Mouse (Mus musculus) stomach, embryonic 16.5 days (tissue): ENCODE data around the gene Ldb2. TPM values are rescaled to one million over a fixed set of nuclear protein-coding genes. Genes with fewer than 3 reads are reported as not detected.

ENCODE experiments used
- ATAC-seq: fragments of 200-750 bp; cut with Nextera tagmentation; 2 replicates; pipeline ENCODE4 v1.8.0; 2017; ENCODE audit warnings: moderate number of reproducible peaks, moderate TSS enrichment; ENCODE audit not compliant: insufficient read depth, low FRiP score
- H3K27ac ChIP-seq: fragments of 300-500 bp; sonication (generic); 2 replicates; pipeline ENCODE4 v1.5.1; 2014; ENCODE audit warnings: low read length
- H3K27me3 ChIP-seq: fragments of 300-500 bp; sonication (generic); 2 replicates; pipeline ENCODE4 v1.6.1; 2014; ENCODE audit warnings: low read length, control low read depth, mixed read lengths; ENCODE audit not compliant: control insufficient read depth, insufficient read depth
- H3K36me3 ChIP-seq: fragments of 300-500 bp; sonication (generic); 2 replicates; pipeline ENCODE4 v1.6.1; 2014; ENCODE audit warnings: low read length; ENCODE audit not compliant: control insufficient read depth, insufficient read depth
- H3K4me1 ChIP-seq: fragments of 300-500 bp; sonication (generic); 2 replicates; pipeline ENCODE4 v1.6.1; 2014; ENCODE audit warnings: low read length, control low read depth, mixed read lengths; ENCODE audit not compliant: control insufficient read depth, insufficient read depth
- H3K4me2 ChIP-seq: fragments of 300-500 bp; sonication (generic); 2 replicates; pipeline ENCODE4 v1.6.1; 2014; ENCODE audit warnings: low read depth, low read length, mixed read lengths
- H3K4me3 ChIP-seq: fragments of 300-500 bp; sonication (generic); replicated peaks from 2 replicates; pipeline ENCODE4 v1.5.1; 2014; ENCODE audit warnings: mild to moderate bottlenecking, low read length
- H3K9ac ChIP-seq: fragments of 300-500 bp; sonication (generic); 2 replicates; pipeline ENCODE4 v1.6.1; 2014; ENCODE audit warnings: low read length
- H3K9me3 ChIP-seq: fragments of 300-500 bp; sonication (generic); replicated peaks from 2 replicates; pipeline ENCODE4 v1.6.1; 2016; ENCODE audit warnings: low read length, control low read depth; ENCODE audit not compliant: control insufficient read depth
- WGBS: fragments of 180-500 bp; shearing (Covaris S2); extraction: QIAGEN DNeasy Blood & Tissue Kit; methylation state at CpG from one replicate; pipeline ENCODE4 v1.1.7; 2014; 5-methylcytosine and 5-hydroxymethylcytosine counted together
- polyA plus RNA-seq: library from polyadenylated mRNA; unstranded; fragments of >200 nt; fragmentation: Nextera tagmentation; extraction: Ambion mirVana; gene quantifications from 2 replicates; pipeline ENCODE4 v1.2.1, GENCODE M21; 2015

The Ldb2 gene
- polyA plus RNA-seq, 1 experiment from 2014 or later: 38.5 TPM

- Histone ChIP-seq H3K4me2 (no peak overlapping the region), H3K9ac (no peak overlapping the region), H3K27ac (no peak overlapping the region), H3K4me3 (no peak overlapping the region), H3K4me1 (peaks cover 12% of the 10 kb centered on the region), H3K27me3 (no peaks in the 10 kb centered on the region), H3K36me3 (no peaks in the 10 kb centered on the region), H3K9me3 (no peaks in the 10 kb centered on the region)
- 65% methylated on average over 2 of the region's 2 CpGs for WGBS
- ATAC-seq: no peak
Measured at GRCm38 (mm10) chr5:44709276-44709675, 90.2 kb downstream of the Ldb2 start.

GRCm38 (mm10) chr5:44707946-44708345 is 91.5 kb downstream of the Ldb2 start:
- H3K27ac ChIP-seq: peak overlapping the region; percentile 21; the same call in 1 of the 2 replicates
- 67% methylated on average over 3 of the region's 3 CpGs for whole genome bisulfite sequencing

GRCm38 (mm10) chr5:44706997-44707698 is 92.3 kb downstream of the Ldb2 start:
- H3K4me2 ChIP-seq: no peak overlapping the region
- H3K9ac ChIP-seq: no peak overlapping the region
- H3K27me3 ChIP-seq: no peaks in the 10 kb centered on the region
- WGBS: 46% methylated on average over 6 of the region's 6 CpGs
- H3K27ac ChIP-seq: peak overlapping the region; percentile 21; the same call in 1 of the 2 replicates
- no peak overlapping the region for H3K4me3 ChIP-seq
- ATAC-seq: peak; percentile 71
- H3K36me3 ChIP-seq: no peaks in the 10 kb centered on the region
- H3K9me3 ChIP-seq: no peaks in the 10 kb centered on the region
- H3K4me1 ChIP-seq: peaks cover 6% of the 10 kb centered on the region

More at GRCm38 (mm10) chr5:44707946-44708345, 91.5 kb downstream of the Ldb2 start:
- no peak overlapping the region for H3K4me3 ChIP-seq
- no peaks in the 10 kb centered on the region for H3K9me3 ChIP-seq
- H3K4me1 ChIP-seq: peaks cover 6% of the 10 kb centered on the region
- H3K9ac ChIP-seq: no peak overlapping the region
- no peak overlapping the region for H3K4me2 ChIP-seq
- no peak for ATAC-seq
- no peaks in the 10 kb centered on the region for H3K27me3 ChIP-seq
- H3K36me3 ChIP-seq: no peaks in the 10 kb centered on the region

- Histone ChIP-seq H3K27me3 (no peaks in the 10 kb centered on the region), H3K4me2 (no peak overlapping the region), H3K36me3 (no peaks in the 10 kb centered on the region), H3K9ac (no peak overlapping the region), H3K4me3 (no peak overlapping the region), H3K4me1 (peaks cover 7% of the 10 kb centered on the region), H3K27ac (no peak overlapping the region), H3K9me3 (no peaks in the 10 kb centered on the region)
- ATAC-seq: no peak
- WGBS: 82% methylated on average over 3 of the region's 3 CpGs
Measured at GRCm38 (mm10) chr5:44697993-44698392, 101.5 kb downstream of the Ldb2 start.

GRCm38 (mm10) chr5:44696548-44696947 is 102.9 kb downstream of the Ldb2 start:
- whole genome bisulfite sequencing: 71% methylated on average over 7 of the region's 7 CpGs
- no peak for ATAC-seq

GRCm38 (mm10) chr5:44693674-44694073 is 105.8 kb downstream of the Ldb2 start:
- Histone ChIP-seq H3K4me1 (peaks cover 7% of the 10 kb centered on the region), H3K4me3 (no peak overlapping the region), H3K36me3 (no peaks in the 10 kb centered on the region), H3K9me3 (no peaks in the 10 kb centered on the region), H3K27me3 (no peaks in the 10 kb centered on the region), H3K27ac (no peak overlapping the region), H3K4me2 (no peak overlapping the region), H3K9ac (no peak overlapping the region)
- 57% methylated on average over 5 of the region's 5 CpGs for WGBS
- no peak for ATAC-seq

More at GRCm38 (mm10) chr5:44696548-44696947, 102.9 kb downstream of the Ldb2 start:
- Histone ChIP-seq H3K9me3 (no peaks in the 10 kb centered on the region), H3K4me3 (no peak overlapping the region), H3K4me1 (peaks cover 7% of the 10 kb centered on the region), H3K4me2 (no peak overlapping the region), H3K9ac (no peak overlapping the region), H3K27me3 (no peaks in the 10 kb centered on the region), H3K36me3 (no peaks in the 10 kb centered on the region), H3K27ac (no peak overlapping the region)

- Histone ChIP-seq H3K4me2 (no peak overlapping the region), H3K4me3 (no peak overlapping the region), H3K27me3 (no peaks in the 10 kb centered on the region), H3K9me3 (no peaks in the 10 kb centered on the region), H3K36me3 (no peaks in the 10 kb centered on the region), H3K27ac (no peak overlapping the region), H3K9ac (no peak overlapping the region), H3K4me1 (0 out of 2 replicates have a peak, but pooled peaks cover 2% of the 10 kb centered on the region)
- 51% methylated on average over 6 of the region's 6 CpGs for WGBS
- ATAC-seq: peak; percentile 79
Measured at GRCm38 (mm10) chr5:44686344-44686743, 113.1 kb downstream of the Ldb2 start.

GRCm38 (mm10) chr5:44681054-44681638 is 118.3 kb downstream of the Ldb2 start:
- H3K4me1 ChIP-seq: no peaks in the 10 kb centered on the region
- H3K27ac ChIP-seq: no peak overlapping the region
- ATAC-seq: no peak
- H3K27me3 ChIP-seq: no peaks in the 10 kb centered on the region
- H3K4me3 ChIP-seq: no peak overlapping the region
- H3K9me3 ChIP-seq: no peaks in the 10 kb centered on the region
- 57% methylated on average over 3 of the region's 3 CpGs for WGBS
- H3K36me3 ChIP-seq: no peaks in the 10 kb centered on the region
- no peak overlapping the region for H3K4me2 ChIP-seq
- no peak overlapping the region for H3K9ac ChIP-seq

- Histone ChIP-seq H3K4me2 (no peak overlapping the region), H3K4me3 (no peak overlapping the region), H3K27ac (no peak overlapping the region), H3K9ac (no peak overlapping the region), H3K4me1 (no peaks in the 10 kb centered on the region), H3K9me3 (no peaks in the 10 kb centered on the region), H3K36me3 (no peaks in the 10 kb centered on the region), H3K27me3 (no peaks in the 10 kb centered on the region)
- 47% methylated on average over 5 of the region's 5 CpGs for WGBS
- ATAC-seq: no peak
Measured at GRCm38 (mm10) chr5:44677814-44678213, 121.7 kb downstream of the Ldb2 start.
